Mouse (Mus musculus): ENCODE data around the gene Scp2d1.
"Not testable (repeated sequence)": the region's sequence is repeated elsewhere in the genome, so short reads cannot be mapped to it uniquely, and the experiment has no call there.

The Scp2d1 gene

GRCm38 (mm10) chr2:144823356-144823755 is at the start of gene Scp2d1:
Gene Scp2d1, plus strand, starts transcription at chr2:144823656.
- DNase-seq (ENCODE audit: low read depth, low spot score): not testable (repeated sequence)

GRCm38 (mm10) chr2:144774636-144775160 is 48.8 kb upstream of the Scp2d1 start:
- peak; percentile 61 for DNase-seq (ENCODE audit: low read depth, low spot score)

- no peak for DNase-seq (ENCODE audit: low read depth, low spot score)
Observed at GRCm38 (mm10) chr2:144775626-144776025, 47.8 kb upstream of the Scp2d1 start.

- DNase-seq (ENCODE audit: low read depth, low spot score): no peak
Observed at GRCm38 (mm10) chr2:144779263-144779662, 44.2 kb upstream of the Scp2d1 start.

GRCm38 (mm10) chr2:144780731-144781130 is 42.7 kb upstream of the Scp2d1 start:
- DNase-seq (ENCODE audit: low read depth, low spot score): peak; percentile 81

- DNase-seq (ENCODE audit: low read depth, low spot score): no peak
Observed at GRCm38 (mm10) chr2:144781871-144782270, 41.6 kb upstream of the Scp2d1 start.

GRCm38 (mm10) chr2:144782481-144782880 is 41.0 kb upstream of the Scp2d1 start:
- no peak for DNase-seq (ENCODE audit: low read depth, low spot score)

- no peak for DNase-seq (ENCODE audit: low read depth, low spot score)
Observed at GRCm38 (mm10) chr2:144783190-144783589, 40.3 kb upstream of the Scp2d1 start.

- DNase-seq (ENCODE audit: low read depth, low spot score): no peak
Observed at GRCm38 (mm10) chr2:144783831-144784230, 39.6 kb upstream of the Scp2d1 start.

- no peak for DNase-seq (ENCODE audit: low read depth, low spot score)
Observed at GRCm38 (mm10) chr2:144791671-144792294, 31.7 kb upstream of the Scp2d1 start.

- DNase-seq (ENCODE audit: low read depth, low spot score): no peak
Observed at GRCm38 (mm10) chr2:144797515-144797914, 25.9 kb upstream of the Scp2d1 start.

GRCm38 (mm10) chr2:144807766-144808754 is 15.4 kb upstream of the Scp2d1 start:
- DNase-seq (ENCODE audit: low read depth, low spot score): no peak

- no peak for DNase-seq (ENCODE audit: low read depth, low spot score)
Observed at GRCm38 (mm10) chr2:144828457-144828985, 5.1 kb downstream of the Scp2d1 start.

- no peak for DNase-seq (ENCODE audit: low read depth, low spot score)
Observed at GRCm38 (mm10) chr2:144836667-144837311, 13.3 kb downstream of the Scp2d1 start.

GRCm38 (mm10) chr2:144837312-144837679 is 13.8 kb downstream of the Scp2d1 start:
- DNase-seq (ENCODE audit: low read depth, low spot score): no peak

GRCm38 (mm10) chr2:144868827-144869226 is 45.4 kb downstream of the Scp2d1 start:
- peak; percentile 9 for DNase-seq (ENCODE audit: low read depth, low spot score)

Data from 3T3-L1 (cell line).